Mouse (Mus musculus): ENCODE results near the gene Tmem174. TPM values are rescaled to one million over a fixed set of nuclear protein-coding genes. Genes with fewer than 3 reads are reported as not detected.

The Tmem174 gene
- polyA plus RNA-seq, 1 experiment from 2014 or later, result not detected

GRCm38 (mm10) chr13:98655346-98655745 lies 18.1 kb upstream of the Tmem174 start:
- 89% methylated on average over 4 of the region's 4 CpGs for WGBS
- H3K27me3 ChIP-seq, result no peaks in the 10 kb centered on the region
- H3K9me3 ChIP-seq, result no peaks in the 10 kb centered on the region
- H3K9ac ChIP-seq, result no peak overlapping the region
- H3K4me1 ChIP-seq, result peaks cover 23% of the 10 kb centered on the region
- no peak overlapping the region for H3K4me2 ChIP-seq
- no peak for ATAC-seq (ENCODE audit: insufficient number of reproducible peaks, low FRiP score, low TSS enrichment, low read depth)
- H3K27ac ChIP-seq, result no peak overlapping the region
- no peak overlapping the region for H3K4me3 ChIP-seq
- H3K36me3 ChIP-seq, result no peaks in the 10 kb centered on the region

GRCm38 (mm10) chr13:98654129-98654939 lies 17.1 kb upstream of the Tmem174 start:
- no peak overlapping the region for H3K4me2 ChIP-seq
- no peaks in the 10 kb centered on the region for H3K27me3 ChIP-seq
- no peaks in the 10 kb centered on the region for H3K9me3 ChIP-seq
- peaks cover 23% of the 10 kb centered on the region for H3K4me1 ChIP-seq
- no peak overlapping the region for H3K4me3 ChIP-seq
- no peaks in the 10 kb centered on the region for H3K36me3 ChIP-seq
- WGBS, result 58% methylated on average over 10 of the region's 10 CpGs
- 0 out of 2 replicates have a peak overlapping the region, but pooled peaks have one; percentile 6 for H3K27ac ChIP-seq
- ATAC-seq (ENCODE audit: insufficient number of reproducible peaks, low FRiP score, low TSS enrichment, low read depth), result peak; percentile 75
- no peak overlapping the region for H3K9ac ChIP-seq

GRCm38 (mm10) chr13:98652194-98652593 lies 15.0 kb upstream of the Tmem174 start:
- Histone ChIP-seq H3K4me1 (peaks cover 23% of the 10 kb centered on the region), H3K4me3 (no peak overlapping the region), H3K27me3 (no peaks in the 10 kb centered on the region), H3K9me3 (no peaks in the 10 kb centered on the region), H3K4me2 (no peak overlapping the region), H3K36me3 (no peaks in the 10 kb centered on the region), H3K27ac (no peak overlapping the region), H3K9ac (no peak overlapping the region)
- ATAC-seq (ENCODE audit: insufficient number of reproducible peaks, low FRiP score, low TSS enrichment, low read depth), result no peak
- 64% methylated on average over 2 of the region's 2 CpGs for WGBS

GRCm38 (mm10) chr13:98651228-98651977 lies 14.2 kb upstream of the Tmem174 start:
- Histone ChIP-seq H3K27me3 (no peaks in the 10 kb centered on the region), H3K4me2 (no peak overlapping the region), H3K4me1 (peaks cover 23% of the 10 kb centered on the region), H3K9ac (no peak overlapping the region), H3K27ac (no peak overlapping the region), H3K36me3 (no peaks in the 10 kb centered on the region), H3K9me3 (no peaks in the 10 kb centered on the region), H3K4me3 (no peak overlapping the region)
- WGBS, result 75% methylated on average over 17 of the region's 17 CpGs
- ATAC-seq (ENCODE audit: insufficient number of reproducible peaks, low FRiP score, low TSS enrichment, low read depth), result no peak

- Histone ChIP-seq H3K9me3 (no peaks in the 10 kb centered on the region), H3K4me1 (0 out of 2 replicates have a peak, but pooled peaks cover 5% of the 10 kb centered on the region), H3K4me2 (no peak overlapping the region), H3K27ac (no peak overlapping the region), H3K4me3 (no peak overlapping the region), H3K9ac (no peak overlapping the region), H3K36me3 (no peaks in the 10 kb centered on the region), H3K27me3 (no peaks in the 10 kb centered on the region)
- no peak for ATAC-seq (ENCODE audit: insufficient number of reproducible peaks, low FRiP score, low TSS enrichment, low read depth)
- WGBS, result 92% methylated on average over 22 of the region's 22 CpGs
Observed at GRCm38 (mm10) chr13:98647775-98648568, 10.8 kb upstream of the Tmem174 start.

GRCm38 (mm10) chr13:98638507-98639166 lies 1.4 kb upstream of the Tmem174 start:
- H3K4me2 ChIP-seq, result no peak overlapping the region
- H3K4me1 ChIP-seq, result no peaks in the 10 kb centered on the region
- H3K27me3 ChIP-seq, result 0 out of 2 replicates have a peak, but pooled peaks cover 7% of the 10 kb centered on the region
- H3K9ac ChIP-seq, result no peak overlapping the region
- H3K27ac ChIP-seq, result no peak overlapping the region
- no peak overlapping the region for H3K4me3 ChIP-seq
- no peaks in the 10 kb centered on the region for H3K36me3 ChIP-seq
- WGBS, result 87% methylated on average over 5 of the region's 5 CpGs
- H3K9me3 ChIP-seq, result no peaks in the 10 kb centered on the region
- ATAC-seq (ENCODE audit: insufficient number of reproducible peaks, low FRiP score, low TSS enrichment, low read depth), result no peak

GRCm38 (mm10) chr13:98636571-98636970 lies 639 bp downstream of the Tmem174 start:
- Histone ChIP-seq H3K9me3 (no peaks in the 10 kb centered on the region), H3K9ac (no peak overlapping the region), H3K4me3 (no peak overlapping the region), H3K36me3 (no peaks in the 10 kb centered on the region), H3K27me3 (0 out of 2 replicates have a peak, but pooled peaks cover 7% of the 10 kb centered on the region), H3K4me2 (no peak overlapping the region), H3K27ac (no peak overlapping the region), H3K4me1 (peaks cover 3% of the 10 kb centered on the region; the same call in 1 of the 2 replicates)
- no peak for ATAC-seq (ENCODE audit: insufficient number of reproducible peaks, low FRiP score, low TSS enrichment, low read depth)
- WGBS, result 61% methylated on average over 18 of the region's 18 CpGs

GRCm38 (mm10) chr13:98633641-98634484 lies 3.3 kb downstream of the Tmem174 start:
- 0 out of 2 replicates have a peak, but pooled peaks cover 7% of the 10 kb centered on the region for H3K27me3 ChIP-seq
- 52% methylated on average over 6 of the region's 6 CpGs for WGBS
- no peak for ATAC-seq (ENCODE audit: insufficient number of reproducible peaks, low FRiP score, low TSS enrichment, low read depth)

GRCm38 (mm10) chr13:98632306-98632942 lies 4.8 kb downstream of the Tmem174 start:
- WGBS, result 68% methylated on average over 9 of the region's 9 CpGs
- Histone ChIP-seq H3K27me3 (0 out of 2 replicates have a peak, but pooled peaks cover 7% of the 10 kb centered on the region), H3K9ac (no peak overlapping the region), H3K4me1 (peaks cover 3% of the 10 kb centered on the region), H3K9me3 (no peaks in the 10 kb centered on the region), H3K4me2 (no peak overlapping the region), H3K36me3 (no peaks in the 10 kb centered on the region), H3K27ac (no peak overlapping the region), H3K4me3 (no peak overlapping the region)
- no peak for ATAC-seq (ENCODE audit: insufficient number of reproducible peaks, low FRiP score, low TSS enrichment, low read depth)

More at GRCm38 (mm10) chr13:98633641-98634484, 3.3 kb downstream of the Tmem174 start:
- H3K9ac ChIP-seq, result no peak overlapping the region
- H3K36me3 ChIP-seq, result no peaks in the 10 kb centered on the region
- no peak overlapping the region for H3K4me3 ChIP-seq
- H3K4me2 ChIP-seq, result no peak overlapping the region
- H3K4me1 ChIP-seq, result peaks cover 3% of the 10 kb centered on the region
- no peak overlapping the region for H3K27ac ChIP-seq
- H3K9me3 ChIP-seq, result no peaks in the 10 kb centered on the region

GRCm38 (mm10) chr13:98631105-98631838 lies 5.9 kb downstream of the Tmem174 start:
- Histone ChIP-seq H3K4me3 (no peak overlapping the region), H3K27me3 (no peaks in the 10 kb centered on the region), H3K27ac (no peak overlapping the region), H3K36me3 (no peaks in the 10 kb centered on the region), H3K4me2 (no peak overlapping the region), H3K9me3 (no peaks in the 10 kb centered on the region), H3K9ac (no peak overlapping the region), H3K4me1 (peaks cover 3% of the 10 kb centered on the region)
- WGBS, result 47% methylated on average over 20 of the region's 20 CpGs
- no peak for ATAC-seq (ENCODE audit: insufficient number of reproducible peaks, low FRiP score, low TSS enrichment, low read depth)
